Mouse (Mus musculus) bone marrow, adult 2 months (tissue): ENCODE measurements around the gene Cd302.

Experiments
- CTCF ChIP-seq: fragments of 200-500 bp; IDR thresholded peaks from 2 replicates; pipeline ENCODE4 v1.5.1; 2011; ENCODE audit warnings: low read length, control low read depth; ENCODE audit not compliant: control insufficient read depth, insufficient read depth
- POLR2A ChIP-seq: fragments of 200-500 bp; IDR thresholded peaks from 2 replicates; pipeline ENCODE4 v1.6.1; 2011; ENCODE audit warnings: low read depth, mild to moderate bottlenecking, control low read depth, low read length, borderline replicate concordance; ENCODE audit not compliant: control insufficient read depth

DNA sequence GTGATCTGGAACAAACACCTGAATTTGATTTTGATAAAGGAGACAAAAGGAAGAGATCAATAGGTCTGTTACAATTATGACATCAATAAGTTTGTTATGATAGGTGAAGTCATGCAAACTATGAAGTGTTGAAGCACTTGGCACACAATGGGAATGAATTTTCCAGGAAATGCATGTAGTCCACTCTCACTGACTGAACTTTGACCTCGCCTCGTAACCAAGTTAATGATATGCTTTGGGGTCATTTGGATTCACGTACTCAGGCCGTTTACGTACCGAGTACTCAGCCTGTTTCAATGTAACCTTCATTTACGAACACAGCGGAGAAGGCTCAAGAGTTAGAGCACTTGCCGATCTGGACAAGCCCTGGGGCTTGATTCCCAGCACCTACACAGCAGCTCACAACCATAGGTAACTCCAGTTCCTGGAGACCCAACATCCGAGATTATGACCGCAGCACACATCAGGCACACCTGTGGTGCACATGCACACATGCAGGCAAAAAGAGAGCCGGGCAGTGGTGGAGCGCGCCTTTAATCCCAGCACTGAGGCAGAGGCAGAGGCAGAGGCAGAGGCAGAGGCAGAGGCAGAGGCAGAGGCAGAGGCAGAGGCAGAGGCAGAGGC, 14.3 kb downstream of the Cd302 start:
- TF ChIP-seq POLR2A (no peak), CTCF (no peak)
